Mouse (Mus musculus) heart, postnatal 0 days (tissue): ENCODE data around the gene Ndufb8. TPM values are rescaled to one million over a fixed set of nuclear protein-coding genes. Genes with fewer than 3 reads are reported as not detected.

Experiments used
- ATAC-seq: fragments of 200-750 bp; cut with Nextera tagmentation; 2 replicates; pipeline ENCODE4 v1.8.0; 2017; ENCODE audit warnings: low read depth, moderate number of reproducible peaks, moderate library complexity; ENCODE audit not compliant: insufficient read depth
- DNase-seq: peaks from one replicate; pipeline ENCODE4 v3.0.0-alpha.2; 2016; ENCODE audit warnings: low spot score
- H3K27ac ChIP-seq: fragments of 300-500 bp; sonication (generic); 2 replicates; pipeline ENCODE4 v1.5.1; 2014; ENCODE audit warnings: low read depth, mild to moderate bottlenecking
- H3K27me3 ChIP-seq: fragments of 300-500 bp; sonication (generic); 2 replicates; pipeline ENCODE4 v1.6.1; 2014; ENCODE audit warnings: low read length, mixed read lengths; ENCODE audit not compliant: control insufficient read depth, insufficient read depth
- H3K36me3 ChIP-seq: fragments of 300-500 bp; sonication (generic); replicated peaks from 2 replicates; pipeline ENCODE4 v1.6.1; 2014; ENCODE audit warnings: low read length, mixed read lengths; ENCODE audit not compliant: control insufficient read depth, insufficient read depth
- H3K4me1 ChIP-seq: fragments of 300-500 bp; sonication (generic); 2 replicates; pipeline ENCODE4 v1.6.1; 2014; ENCODE audit warnings: antibody characterized with exemption; ENCODE audit not compliant: control insufficient read depth, insufficient read depth
- H3K4me2 ChIP-seq: fragments of 300-500 bp; sonication (generic); 2 replicates; pipeline ENCODE4 v1.6.1; 2014; ENCODE audit warnings: low read depth, mild to moderate bottlenecking, low read length, moderate library complexity
- H3K4me3 ChIP-seq: fragments of 300-500 bp; sonication (generic); 2 replicates; pipeline ENCODE4 v1.5.1; 2014; ENCODE audit warnings: low read depth, low read length
- H3K9ac ChIP-seq: fragments of 300-500 bp; sonication (generic); replicated peaks from 2 replicates; pipeline ENCODE4 v1.6.1; 2014; ENCODE audit warnings: low read depth, low read length, mixed read lengths
- H3K9me3 ChIP-seq: fragments of 300-500 bp; sonication (generic); replicated peaks from 2 replicates; pipeline ENCODE4 v1.6.1; 2016; ENCODE audit warnings: low read length; ENCODE audit not compliant: control insufficient read depth
- CTCF ChIP-seq: IDR thresholded peaks from 2 replicates; pipeline ENCODE4 v1.5.1; 2016; ENCODE audit warnings: antibody characterized with exemption, control low read depth, low read depth
- EP300 ChIP-seq: IDR thresholded peaks from 2 replicates; pipeline ENCODE4 v1.6.1; 2016; ENCODE audit warnings: antibody characterized with exemption, low read depth
- WGBS: fragments of 180-500 bp; shearing (Covaris S2); extraction: QIAGEN DNeasy Blood & Tissue Kit; methylation state at CpG from one replicate; pipeline ENCODE4 v1.1.7; 2014; 5-methylcytosine and 5-hydroxymethylcytosine counted together
- polyA plus RNA-seq: library from polyadenylated mRNA; unstranded; fragments of >200 nt; fragmentation: Nextera tagmentation; extraction: Ambion mirVana; gene quantifications from 2 replicates; pipeline ENCODE4 v1.2.1, GENCODE M21; 2015
- total RNA-seq: library from RNA; depleted of rRNA; stranded (reverse); fragments of >200 nt; gene quantifications from 2 replicates; pipeline ENCODE4 v1.2.3, GENCODE M21; 2014; ENCODE audit warnings: low replicate concordance; rRNA removed

Gene Ndufb8
- total and polyA plus RNA-seq, 2 experiments from 2014 or later, result 1,852 to 2,183 TPM

- Histone ChIP-seq H3K9ac (no peak overlapping the region), H3K27ac (no peak overlapping the region), H3K9me3 (no peaks in the 10 kb centered on the region), H3K36me3 (no peaks in the 10 kb centered on the region), H3K4me2 (no peak overlapping the region), H3K4me1 (no peaks in the 10 kb centered on the region), H3K27me3 (peaks cover 17% of the 10 kb centered on the region; the same call in 1 of the 2 replicates), H3K4me3 (no peak overlapping the region)
- no peak for TF ChIP-seq EP300
- TF ChIP-seq CTCF, result no peak
- DNase-seq, result no peak
- 63% methylated on average over 6 of the region's 6 CpGs for WGBS
- ATAC-seq, result no peak
Observed at GRCm38 (mm10) chr19:44498936-44499335, 56.3 kb downstream of the Ndufb8 start.

Other genes starting within 250 kb of the Ndufb8 start
- 10.8 and 37.4 TPM in 2 replicates for gene Scd4, start 222.3 kb downstream of the Ndufb8 start, total RNA-seq
- 30.8 and 38.2 TPM in 2 replicates for gene Scd4, start 222.3 kb downstream of the Ndufb8 start, polyA plus RNA-seq
- gene Scd1, start 147.6 kb downstream of the Ndufb8 start, total RNA-seq, result 6.2 and 9.8 TPM in 2 replicates
- gene Scd1, start 147.6 kb downstream of the Ndufb8 start, polyA plus RNA-seq, result 0.66 and 1.2 TPM in 2 replicates
- 0.27 TPM in 1 of 2 replicates, not detected in the other for gene Wnt8b, start 62.0 kb downstream of the Ndufb8 start, total RNA-seq
- not detected in 2 replicates for gene Wnt8b, start 62.0 kb downstream of the Ndufb8 start, polyA plus RNA-seq
- 4.2 and 5.5 TPM in 2 replicates for gene Sec31b, start 9.6 kb downstream of the Ndufb8 start, total RNA-seq
- gene Sec31b, start 9.6 kb downstream of the Ndufb8 start, polyA plus RNA-seq, result 1.6 and 1.8 TPM in 2 replicates
- not detected in 2 replicates for gene Gm20538, start 2.6 kb downstream of the Ndufb8 start, total RNA-seq
- not detected in 2 replicates for gene Gm20538, start 2.6 kb downstream of the Ndufb8 start, polyA plus RNA-seq
- gene Hif1an, start 7.4 kb upstream of the Ndufb8 start, total RNA-seq, result 10.5 and 16.9 TPM in 2 replicates
- 14.4 and 15.9 TPM in 2 replicates for gene Hif1an, start 7.4 kb upstream of the Ndufb8 start, polyA plus RNA-seq
- gene Pax2, start 200.6 kb upstream of the Ndufb8 start, total RNA-seq, result not detected in 2 replicates
- gene Pax2, start 200.6 kb upstream of the Ndufb8 start, polyA plus RNA-seq, result not detected in 2 replicates